Mouse (Mus musculus): ENCODE data around the gene Eml4.

GRCm38 (mm10) chr17:83308451-83308850 is 42.3 kb upstream of the Eml4 start:
- TF ChIP-seq POLR2A (IDR thresholded peaks at IDR 0.05; ENCODE audit: extremely low read depth, insufficient read depth, low read length): no peak
- no peak for TF ChIP-seq CTCF (IDR thresholded peaks at IDR 0.05; ENCODE audit: extremely low read depth, insufficient read depth, low read length)

Data from cortical plate, adult 2 months (tissue).